Mouse (Mus musculus): Measurements from ENCODE around the gene Eif4g2. TPM values are rescaled to one million over a fixed set of nuclear protein-coding genes. Genes with fewer than 3 reads are reported as not detected.
A peak's percentile ranks its signal among the peaks of the same experiment; 100 is the strongest.

The Eif4g2 gene
- total and polyA plus RNA-seq, 3 experiments: 708 to 1,690 (median 1,657) TPM

- H3K4me3 ChIP-seq (ENCODE audit: low read depth, low read length): no peak overlapping the region
- peaks cover 83% of the 10 kb centered on the region for H3K36me3 ChIP-seq (replicated peaks)
- DNase-seq (ENCODE audit: low spot score) (no peak), ATAC-seq (ENCODE audit: extremely low read depth, insufficient number of reproducible peaks, low FRiP score, poor library complexity, severe bottlenecking) (no peak)
- TF ChIP-seq GATA2 (IDR thresholded peaks at IDR 0.05; ENCODE audit: borderline replicate concordance, low read depth, low read length): no peak
- TF ChIP-seq POLR2AphosphoS5 (IDR thresholded peaks at IDR 0.05; ENCODE audit: insufficient replicate concordance, low read depth, low read length): no peak
- no peak for TF ChIP-seq CTCF (IDR thresholded peaks at IDR 0.05; ENCODE audit: low read depth, low read length)
- TF ChIP-seq TAL1 (conservative IDR thresholded peaks at IDR 0.05; ENCODE audit: low read depth, low read length): no peak
- TF ChIP-seq GATA1 (IDR thresholded peaks at IDR 0.05; ENCODE audit: borderline replicate concordance, low read length): no peak
- H3K4me1 ChIP-seq (ENCODE audit: insufficient read depth, low read depth, low read length): peaks cover 45% of the 10 kb centered on the region
- no peaks in the 10 kb centered on the region for H3K9me3 ChIP-seq (replicated peaks)
- H3K27me3 ChIP-seq (ENCODE audit: insufficient read depth, low read length): no peaks in the 10 kb centered on the region
Measured at GRCm38 (mm10) chr7:111078271-111078670, 4.6 kb downstream of the Eif4g2 start.

- TF ChIP-seq GATA2 (IDR thresholded peaks at IDR 0.05; ENCODE audit: borderline replicate concordance, low read depth, low read length): no peak
- TF ChIP-seq POLR2AphosphoS5 (IDR thresholded peaks at IDR 0.05; ENCODE audit: insufficient replicate concordance, low read depth, low read length): no peak
- Histone ChIP-seq H3K9me3 (replicated peaks) (no peaks in the 10 kb centered on the region), H3K27me3 (ENCODE audit: insufficient read depth, low read length) (no peaks in the 10 kb centered on the region), H3K4me1 (ENCODE audit: insufficient read depth, low read depth, low read length) (peaks cover 46% of the 10 kb centered on the region), H3K36me3 (replicated peaks) (peaks cover 95% of the 10 kb centered on the region), H3K4me3 (ENCODE audit: low read depth, low read length) (no peak overlapping the region)
- no peak for ATAC-seq (ENCODE audit: extremely low read depth, insufficient number of reproducible peaks, low FRiP score, poor library complexity, severe bottlenecking)
- DNase-seq (ENCODE audit: low spot score): no peak
Measured at GRCm38 (mm10) chr7:111075288-111075687, 7.5 kb downstream of the Eif4g2 start.

GRCm38 (mm10) chr7:111072410-111072809 lies 10.4 kb downstream of the Eif4g2 start:
- Histone ChIP-seq H3K36me3 (replicated peaks) (peaks cover 93% of the 10 kb centered on the region), H3K4me3 (ENCODE audit: low read depth, low read length) (no peak overlapping the region), H3K4me1 (ENCODE audit: insufficient read depth, low read depth, low read length) (peaks cover 23% of the 10 kb centered on the region), H3K9me3 (replicated peaks) (peaks cover 8% of the 10 kb centered on the region; the same call in 1 of the 2 replicates), H3K27me3 (ENCODE audit: insufficient read depth, low read length) (no peaks in the 10 kb centered on the region)
- DNase-seq (ENCODE audit: low spot score) (no peak), ATAC-seq (ENCODE audit: extremely low read depth, insufficient number of reproducible peaks, low FRiP score, poor library complexity, severe bottlenecking) (no peak)
- TF ChIP-seq TAL1 (conservative IDR thresholded peaks at IDR 0.05; ENCODE audit: low read depth, low read length) (no peak), GATA2 (IDR thresholded peaks at IDR 0.05; ENCODE audit: borderline replicate concordance, low read depth, low read length) (no peak), GATA1 (IDR thresholded peaks at IDR 0.05; ENCODE audit: borderline replicate concordance, low read length) (no peak), POLR2AphosphoS5 (IDR thresholded peaks at IDR 0.05; ENCODE audit: insufficient replicate concordance, low read depth, low read length) (no peak), CTCF (IDR thresholded peaks at IDR 0.05; ENCODE audit: low read depth, low read length) (no peak)

GRCm38 (mm10) chr7:111070167-111070496 lies 12.7 kb downstream of the Eif4g2 start:
- Histone ChIP-seq H3K27me3 (ENCODE audit: insufficient read depth, low read length) (no peaks in the 10 kb centered on the region), H3K9me3 (replicated peaks) (peaks cover 8% of the 10 kb centered on the region; the same call in 1 of the 2 replicates), H3K36me3 (replicated peaks) (peaks cover 71% of the 10 kb centered on the region), H3K4me1 (ENCODE audit: insufficient read depth, low read depth, low read length) (peaks cover 12% of the 10 kb centered on the region; the same call in 1 of the 2 replicates), H3K4me3 (ENCODE audit: low read depth, low read length) (no peak overlapping the region)
- ATAC-seq (ENCODE audit: extremely low read depth, insufficient number of reproducible peaks, low FRiP score, poor library complexity, severe bottlenecking): no peak
- TF ChIP-seq TAL1 (conservative IDR thresholded peaks at IDR 0.05; ENCODE audit: low read depth, low read length): no peak
- TF ChIP-seq CTCF (IDR thresholded peaks at IDR 0.05; ENCODE audit: low read depth, low read length): no peak
- TF ChIP-seq POLR2AphosphoS5 (IDR thresholded peaks at IDR 0.05; ENCODE audit: insufficient replicate concordance, low read depth, low read length): no peak
- no peak for TF ChIP-seq GATA1 (IDR thresholded peaks at IDR 0.05; ENCODE audit: borderline replicate concordance, low read length)
- TF ChIP-seq GATA2 (IDR thresholded peaks at IDR 0.05; ENCODE audit: borderline replicate concordance, low read depth, low read length): no peak
- DNase-seq (ENCODE audit: low spot score): no peak

GRCm38 (mm10) chr7:111069439-111070166 lies 13.2 kb downstream of the Eif4g2 start:
- TF ChIP-seq POLR2AphosphoS5 (IDR thresholded peaks at IDR 0.05; ENCODE audit: insufficient replicate concordance, low read depth, low read length): peak; percentile 90; the same call in 1 of the 2 replicates
- TF ChIP-seq TAL1 (conservative IDR thresholded peaks at IDR 0.05; ENCODE audit: low read depth, low read length): no peak
- no peak for TF ChIP-seq GATA2 (IDR thresholded peaks at IDR 0.05; ENCODE audit: borderline replicate concordance, low read depth, low read length)
- TF ChIP-seq GATA1 (IDR thresholded peaks at IDR 0.05; ENCODE audit: borderline replicate concordance, low read length): no peak
- no peak for TF ChIP-seq CTCF (IDR thresholded peaks at IDR 0.05; ENCODE audit: low read depth, low read length)
- DNase-seq (ENCODE audit: low spot score): no peak
- no peak overlapping the region for H3K4me3 ChIP-seq (ENCODE audit: low read depth, low read length)
- H3K36me3 ChIP-seq (replicated peaks): peaks cover 66% of the 10 kb centered on the region
- no peak; the same call in 1 of the 2 replicates for ATAC-seq (ENCODE audit: extremely low read depth, insufficient number of reproducible peaks, low FRiP score, poor library complexity, severe bottlenecking)
- H3K9me3 ChIP-seq (replicated peaks): peaks cover 8% of the 10 kb centered on the region; the same call in 1 of the 2 replicates
- H3K4me1 ChIP-seq (ENCODE audit: insufficient read depth, low read depth, low read length): peaks cover 8% of the 10 kb centered on the region; the same call in 1 of the 2 replicates
- H3K27me3 ChIP-seq (ENCODE audit: insufficient read depth, low read length): no peaks in the 10 kb centered on the region

GRCm38 (mm10) chr7:111068181-111068580 lies 14.6 kb downstream of the Eif4g2 start:
- no peak for DNase-seq (ENCODE audit: low spot score)
- H3K27me3 ChIP-seq (ENCODE audit: insufficient read depth, low read length): no peaks in the 10 kb centered on the region
- no peak for ATAC-seq (ENCODE audit: extremely low read depth, insufficient number of reproducible peaks, low FRiP score, poor library complexity, severe bottlenecking)
- peaks cover 8% of the 10 kb centered on the region; the same call in 1 of the 2 replicates for H3K9me3 ChIP-seq (replicated peaks)
- peaks cover 52% of the 10 kb centered on the region for H3K36me3 ChIP-seq (replicated peaks)
- peaks cover 3% of the 10 kb centered on the region; the same call in 1 of the 2 replicates for H3K4me1 ChIP-seq (ENCODE audit: insufficient read depth, low read depth, low read length)
- no peak for TF ChIP-seq TAL1 (conservative IDR thresholded peaks at IDR 0.05; ENCODE audit: low read depth, low read length)
- TF ChIP-seq POLR2AphosphoS5 (IDR thresholded peaks at IDR 0.05; ENCODE audit: insufficient replicate concordance, low read depth, low read length): no peak
- no peak for TF ChIP-seq CTCF (IDR thresholded peaks at IDR 0.05; ENCODE audit: low read depth, low read length)
- TF ChIP-seq GATA2 (IDR thresholded peaks at IDR 0.05; ENCODE audit: borderline replicate concordance, low read depth, low read length): no peak
- H3K4me3 ChIP-seq (ENCODE audit: low read depth, low read length): no peak overlapping the region
